Mouse (Mus musculus): ENCODE measurements around the gene Rpl38.

Rpl38 gene

DNA sequence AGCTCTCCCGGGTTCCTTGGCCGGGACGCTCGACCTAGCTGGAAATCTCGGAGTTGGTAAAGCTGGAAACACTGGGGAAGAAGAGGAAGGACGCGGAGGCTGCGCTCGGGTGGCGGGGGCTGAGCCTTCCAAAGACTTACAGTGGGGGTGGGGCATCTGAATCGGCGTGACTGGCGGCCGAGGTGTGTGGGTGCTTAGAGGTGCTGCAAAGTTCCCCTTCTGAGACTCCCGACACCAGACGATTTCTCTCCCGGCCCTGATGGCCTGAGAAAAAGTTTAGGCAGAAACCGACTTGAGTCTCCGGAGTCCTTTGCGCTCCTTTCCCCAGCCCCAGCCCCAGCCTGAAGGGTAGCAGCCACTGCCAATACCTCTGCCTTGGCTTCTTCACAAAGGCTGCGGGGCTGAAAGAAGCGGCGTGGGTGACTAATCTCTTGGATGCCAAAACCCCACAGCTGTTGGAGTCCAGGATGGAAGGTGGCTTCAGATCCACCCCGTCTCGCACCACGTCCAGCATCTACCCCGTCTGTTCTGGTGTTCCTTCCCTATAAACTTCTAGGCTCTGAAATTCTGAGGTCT lies 7.6 kb downstream of the Rpl38 start:
- in situ Hi-C loops (cut with MboI, MseI) = no loop called here

GRCm38 (mm10) chr11:114676431-114676830 lies 8.1 kb downstream of the Rpl38 start:
- in situ Hi-C loops (cut with MboI, MseI) = no loop called here

DNA sequence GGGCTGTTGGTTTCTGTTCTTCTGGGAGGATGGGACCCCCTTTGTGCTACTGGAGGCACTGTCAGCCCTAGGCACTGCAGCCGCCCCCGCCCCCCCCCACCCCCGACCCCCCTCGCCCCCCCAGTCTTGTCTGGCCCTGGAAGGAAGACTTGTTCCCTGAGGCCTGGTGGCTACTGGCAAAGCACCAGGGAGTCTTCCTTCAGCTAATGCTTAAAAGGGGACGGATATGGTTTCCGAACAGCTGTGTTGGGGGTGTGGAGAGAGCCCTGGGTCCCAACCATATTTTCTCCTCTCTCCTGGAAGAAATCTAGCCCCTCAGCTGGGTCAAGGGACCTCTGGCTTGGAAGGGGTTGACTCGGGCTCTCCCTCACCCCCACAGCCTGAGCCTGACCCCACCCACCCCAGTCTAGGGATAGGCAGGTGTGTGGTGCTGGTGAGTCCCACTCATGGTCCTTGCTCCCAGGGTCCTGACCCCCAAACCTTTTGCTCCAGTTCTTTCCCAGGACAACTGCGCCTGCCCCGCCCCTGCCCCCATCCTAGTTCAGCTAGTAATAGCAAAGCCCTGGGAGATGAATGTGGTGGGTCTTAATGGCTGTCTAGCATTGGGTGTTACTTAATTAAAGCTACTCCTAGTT lies 8.7 kb downstream of the Rpl38 start:
- in situ Hi-C loops (cut with MboI, MseI) = no loop called here

- in situ Hi-C loops (cut with MboI, MseI) = no loop called here
These were observed 11.3 kb downstream of the Rpl38 start for GRCm38 (mm10) chr11:114679582-114679981.

DNA sequence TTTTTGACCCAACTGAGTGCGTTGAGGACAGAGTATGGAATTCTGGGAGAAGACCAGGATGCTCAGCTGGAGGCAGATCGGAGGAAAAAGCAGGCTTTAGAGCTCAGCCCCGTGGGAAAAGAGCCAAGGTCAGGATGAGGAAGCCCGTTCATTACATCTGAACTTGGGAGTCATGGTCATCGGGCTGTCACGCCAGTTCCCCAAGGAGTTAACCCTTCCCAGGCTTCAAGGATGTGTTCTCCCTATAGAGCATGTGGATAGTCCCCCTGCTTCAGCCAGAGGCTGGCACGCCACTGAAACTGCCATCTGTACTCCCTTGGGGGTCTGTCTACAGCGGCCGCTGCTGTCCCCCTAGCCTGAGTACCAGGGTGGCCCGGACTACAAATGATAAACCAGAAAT lies 12.0 kb downstream of the Rpl38 start:
- in situ Hi-C loops (cut with MboI, MseI) = no loop called here

- in situ Hi-C loops (cut with MboI, MseI) = no loop called here
These were observed 12.7 kb downstream of the Rpl38 start for GRCm38 (mm10) chr11:114681054-114681453.

DNA sequence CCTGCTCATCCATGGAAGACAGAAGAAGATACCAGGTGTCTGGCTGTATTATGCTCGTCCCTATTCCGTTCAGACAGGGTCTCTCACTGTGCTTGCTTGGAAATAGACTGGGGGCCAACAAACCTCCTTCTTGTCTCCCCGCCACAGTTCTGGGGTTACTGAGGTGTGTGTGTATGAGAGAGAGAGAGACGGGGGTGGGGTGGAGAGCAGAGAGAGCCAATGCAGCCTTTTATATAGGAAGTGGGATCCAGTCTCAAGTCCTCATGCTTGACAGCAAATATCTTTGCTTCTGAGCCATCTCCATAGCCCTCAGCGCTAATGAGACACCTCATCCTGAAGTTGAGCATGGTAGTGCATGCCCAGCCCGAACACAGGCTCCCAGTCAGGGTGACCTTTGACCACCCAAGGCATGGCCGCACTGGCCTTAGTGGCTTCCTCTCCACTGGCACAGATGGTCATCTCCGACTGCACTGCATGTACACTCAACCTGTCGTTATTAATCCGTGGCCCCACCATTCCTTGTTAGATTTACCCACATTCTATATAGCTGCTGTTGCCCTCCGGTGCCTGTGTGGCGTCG lies 14.1 kb downstream of the Rpl38 start:
- in situ Hi-C loops (cut with MboI, MseI) = no loop called here

DNA sequence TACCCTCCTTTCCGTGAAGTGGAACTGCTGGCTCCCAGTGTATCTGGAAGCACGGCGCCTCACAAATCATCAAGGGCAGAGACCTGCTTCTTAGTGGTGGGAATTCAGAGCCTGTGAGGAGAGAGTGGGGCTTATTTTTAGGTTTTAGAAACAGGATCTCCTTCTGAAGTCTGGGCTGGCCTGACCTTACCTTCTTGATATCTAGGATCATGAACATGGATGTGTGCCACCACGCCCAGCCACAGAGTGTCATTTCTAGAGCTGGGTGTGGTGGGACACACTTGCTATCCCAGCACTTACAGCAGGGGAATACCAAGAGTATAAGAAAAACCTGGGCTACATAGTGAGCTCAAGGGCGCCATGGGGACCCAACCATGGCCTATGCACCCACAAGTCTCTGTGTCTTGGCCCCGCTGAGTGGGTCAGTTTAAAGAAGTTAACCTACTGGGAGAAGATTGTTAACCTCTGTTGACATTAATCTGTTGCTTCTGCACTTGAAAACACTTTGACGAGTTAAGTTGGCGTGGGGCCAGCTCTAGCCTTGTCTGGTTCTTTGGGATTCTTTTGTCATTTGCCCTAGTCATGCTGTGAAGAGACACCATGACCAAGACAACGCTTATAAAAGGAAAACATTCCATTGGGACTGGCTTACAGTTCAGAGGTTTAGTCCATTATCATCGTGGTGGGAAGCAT lies 14.9 kb downstream of the Rpl38 start:
- in situ Hi-C loops (cut with MboI, MseI) = no loop called here

GRCm38 (mm10) chr11:114683722-114684621 lies 15.6 kb downstream of the Rpl38 start:
- in situ Hi-C loops (cut with MboI, MseI) = no loop called here

DNA sequence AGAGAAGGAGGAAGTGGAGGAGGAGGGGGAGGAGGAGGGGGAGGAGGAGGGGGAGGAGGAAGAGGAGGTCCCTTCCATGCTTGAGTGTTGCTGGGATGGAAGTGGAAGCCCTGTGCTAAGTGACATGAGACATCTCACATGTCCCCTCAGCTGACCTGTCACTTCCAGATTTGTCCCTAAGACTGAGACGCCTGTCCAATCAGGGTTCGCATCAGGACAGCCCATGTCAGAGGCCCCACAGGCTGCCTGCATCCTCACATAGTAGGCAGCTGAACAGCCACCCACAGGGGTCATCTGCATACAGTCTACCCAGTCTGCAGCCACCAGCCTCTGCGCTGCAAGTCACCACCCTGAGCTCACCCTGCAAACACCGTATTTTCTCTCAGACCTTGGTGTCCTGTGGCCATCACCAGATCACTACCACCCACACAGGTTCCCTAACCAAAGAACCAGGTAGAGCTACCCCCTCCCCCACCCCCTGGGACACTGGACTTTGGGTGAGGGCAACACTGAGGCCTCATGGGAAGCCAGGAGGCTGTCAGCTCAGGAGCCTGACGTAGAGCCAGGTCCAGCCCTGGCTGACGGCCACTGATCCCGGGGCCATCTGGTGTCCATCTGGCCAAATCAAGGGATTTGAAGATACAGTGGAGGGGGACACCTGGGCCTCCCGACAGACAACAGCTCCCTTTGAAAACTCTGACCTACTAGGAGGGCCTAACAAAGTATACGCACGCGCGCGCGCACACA lies 16.5 kb downstream of the Rpl38 start:
- in situ Hi-C loops (cut with MboI, MseI) = no loop called here

- in situ Hi-C loops (cut with MboI, MseI) = no loop called here
These were observed 17.3 kb downstream of the Rpl38 start for GRCm38 (mm10) chr11:114685526-114686040.

- in situ Hi-C loops (cut with MboI, MseI) = no loop called here
These were observed 18.1 kb downstream of the Rpl38 start for GRCm38 (mm10) chr11:114686221-114686959.

GRCm38 (mm10) chr11:114687574-114688188 lies 19.4 kb downstream of the Rpl38 start:
- in situ Hi-C loops (cut with MboI, MseI) = no loop called here

- in situ Hi-C loops (cut with MboI, MseI) = no loop called here
These were observed 20.4 kb downstream of the Rpl38 start for GRCm38 (mm10) chr11:114688729-114689128.

DNA sequence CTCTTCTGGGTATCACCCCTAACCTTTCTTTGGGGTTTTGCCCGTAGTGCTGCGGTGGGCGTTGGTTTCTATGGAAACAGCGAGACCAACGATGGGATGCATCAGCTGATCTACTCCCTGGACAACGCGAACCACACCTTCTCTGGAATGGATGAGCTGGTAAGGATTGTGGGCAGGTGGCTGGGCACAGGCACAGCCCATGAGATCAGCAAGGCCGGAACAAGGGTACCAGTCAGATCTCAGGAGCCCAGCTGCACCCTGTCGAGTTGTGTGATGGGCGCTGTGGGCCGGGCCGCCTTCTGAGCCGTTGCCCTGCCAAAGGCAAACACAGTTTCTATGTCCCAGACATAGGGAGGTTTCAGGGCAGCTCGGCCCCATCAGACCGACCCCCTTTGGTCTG lies 21.9 kb downstream of the Rpl38 start:
- in situ Hi-C loops (cut with MboI, MseI) = no loop called here

DNA sequence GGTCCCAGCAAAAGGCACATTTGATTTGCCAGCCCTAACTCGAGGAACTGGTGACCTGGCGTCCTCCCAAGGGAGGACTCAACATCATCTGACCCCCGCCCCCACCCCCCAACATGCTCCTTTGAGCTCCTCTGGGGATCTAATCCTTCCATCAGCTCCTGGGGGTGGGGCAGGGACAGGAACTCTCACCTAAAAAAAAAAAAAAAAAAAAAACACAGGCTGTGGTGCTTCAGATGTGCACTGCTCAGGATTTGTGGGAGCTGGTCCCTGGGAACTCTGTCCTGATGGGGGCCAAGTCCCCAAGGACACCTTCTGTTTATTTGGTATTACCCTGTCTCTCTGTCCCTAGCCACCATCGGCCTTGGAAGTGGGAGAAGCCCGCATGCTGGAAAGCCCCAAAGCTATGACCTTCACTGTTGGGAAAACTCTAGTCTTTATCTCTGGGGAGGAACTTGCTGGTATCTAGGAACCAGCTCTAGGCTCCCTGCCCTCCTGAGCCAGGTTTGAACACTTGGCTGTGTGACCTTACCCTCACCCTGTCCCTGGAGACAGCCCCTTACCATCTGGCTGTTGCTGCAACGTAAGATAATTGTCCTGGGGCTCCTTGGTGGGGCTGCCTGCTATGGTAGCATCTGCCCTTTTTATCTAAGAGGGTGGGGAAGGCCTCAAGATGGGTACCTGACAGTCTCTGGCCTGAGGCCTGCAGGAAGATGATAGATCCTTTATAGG lies 23.3 kb downstream of the Rpl38 start:
- in situ Hi-C loops (cut with MboI, MseI) = no loop called here

DNA sequence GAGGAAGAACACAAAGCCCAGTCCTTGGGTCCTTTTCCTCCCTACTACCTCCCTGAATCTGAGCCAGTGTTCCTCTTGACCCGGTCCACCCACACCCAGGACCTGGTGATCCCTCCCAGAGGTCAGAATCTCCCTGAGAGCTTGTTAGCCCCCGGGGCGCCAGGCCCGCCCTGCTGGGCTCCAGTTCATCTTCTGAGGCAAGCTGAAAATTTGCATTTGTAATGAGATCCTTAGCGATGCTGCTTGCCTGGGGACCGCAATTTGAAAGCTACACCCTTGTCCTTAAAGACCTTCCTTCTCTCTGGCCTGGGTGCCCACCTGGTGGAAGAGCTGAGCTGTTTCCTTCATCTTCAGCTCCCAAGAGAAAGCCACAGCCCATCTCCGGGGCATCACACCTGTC lies 24.3 kb downstream of the Rpl38 start:
- in situ Hi-C loops (cut with MboI, MseI) = no loop called here

- in situ Hi-C loops (cut with MboI, MseI) = no loop called here
These were observed 25.1 kb downstream of the Rpl38 start for GRCm38 (mm10) chr11:114693456-114693855.

DNA sequence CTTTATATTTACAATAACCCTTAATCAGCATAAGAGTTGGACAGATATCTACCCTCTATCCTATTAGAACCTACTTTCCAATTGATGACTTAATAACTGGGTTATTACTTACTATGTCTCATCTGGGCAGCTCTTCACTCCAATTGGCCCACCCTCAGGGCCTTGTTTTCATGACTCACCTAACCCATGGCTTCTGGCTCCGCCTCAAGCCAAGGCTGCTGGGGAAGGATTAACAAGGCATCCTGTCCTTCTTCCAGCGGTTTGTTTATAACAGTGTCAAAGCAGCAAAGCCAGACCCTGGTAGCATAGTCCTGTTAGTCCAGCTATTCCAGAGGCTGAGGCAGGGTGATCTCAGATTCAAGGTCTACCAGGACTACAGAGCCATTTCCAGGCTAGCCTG lies 26.1 kb downstream of the Rpl38 start:
- in situ Hi-C loops (cut with MboI, MseI) = no loop called here
